Mouse (Mus musculus): ENCODE data around the gene Sigmar1. TPM values are rescaled to one million over a fixed set of nuclear protein-coding genes. Genes with fewer than 3 reads are reported as not detected.
A peak's percentile ranks its signal among the peaks of the same experiment; 100 is the strongest.
"Not testable (repeated sequence)": the region's sequence is repeated elsewhere in the genome, so short reads cannot be mapped to it uniquely, and the experiment has no call there.

The Sigmar1 gene
- 10 to 100 TPM; 77.4 to 80.1 TPM for total RNA-seq (2021)
- long read RNA-seq, experiment 1, transcript Sigmar1-203 (3 exons, 1,087 nt), result minor isoform, 6 of 113 reads
- long read RNA-seq, experiment 1, transcript Sigmar1-201 (4 exons, 1,640 nt), result major isoform, 77 of 113 reads
- long read RNA-seq, experiment 1, partial matches to known transcripts, result 5 of 113 reads
- long read RNA-seq, experiment 1, other reads (novel, unspliced or antisense), result 24 of 113 reads
- long read RNA-seq, experiment 2, transcript Sigmar1-201 (4 exons, 1,640 nt), result major isoform, 34 of 37 reads
- long read RNA-seq, experiment 2, partial matches to known transcripts, result 2 of 37 reads
- long read RNA-seq, experiment 2, other reads (novel, unspliced or antisense), result 1 of 37 reads

- peak; percentile 86 to 90 for DNase-seq
These were observed at the start of gene Sigmar1 for GRCm38 (mm10) chr4:41755338-41756305. Sigmar1 (minus strand) TSS chr4:41756157.

- not testable (repeated sequence) for DNase-seq
These were observed 27.2 kb upstream of the Sigmar1 start for GRCm38 (mm10) chr4:41783197-41783596.

GRCm38 (mm10) chr4:41782711-41783110 is 26.8 kb upstream of the Sigmar1 start:
- not testable (repeated sequence) for DNase-seq

- not testable (repeated sequence) for DNase-seq
These were observed 26.0 kb upstream of the Sigmar1 start for GRCm38 (mm10) chr4:41781748-41782485.

- not testable (repeated sequence) for DNase-seq
These were observed 25.3 kb upstream of the Sigmar1 start for GRCm38 (mm10) chr4:41781271-41781670.

- not testable (repeated sequence) for DNase-seq
These were observed 19.9 kb upstream of the Sigmar1 start for GRCm38 (mm10) chr4:41775840-41776239.

GRCm38 (mm10) chr4:41774506-41774905 is 18.5 kb upstream of the Sigmar1 start:
- not testable (repeated sequence) for DNase-seq

- peak; percentile 91 to 92 for DNase-seq
These were observed 18.0 kb upstream of the Sigmar1 start, which contains the start of gene Ccl27a for GRCm38 (mm10) chr4:41774002-41774401. Ccl27a (minus strand) TSS chr4:41774247.

- DNase-seq, result peak; percentile 82 to 88
These were observed 17.5 kb upstream of the Sigmar1 start for GRCm38 (mm10) chr4:41773502-41773901.

- not testable (repeated sequence) for DNase-seq
These were observed 17.0 kb upstream of the Sigmar1 start for GRCm38 (mm10) chr4:41772946-41773345.

GRCm38 (mm10) chr4:41767301-41767700 is 11.3 kb upstream of the Sigmar1 start:
- not testable (repeated sequence) for DNase-seq

GRCm38 (mm10) chr4:41763176-41763575 is 7.2 kb upstream of the Sigmar1 start:
- not testable (repeated sequence) for DNase-seq

- DNase-seq, result peak in 1 of 2 experiments; percentile 62
These were observed 6.7 kb upstream of the Sigmar1 start for GRCm38 (mm10) chr4:41762688-41763114.

- DNase-seq, result no peak
These were observed 6.2 kb upstream of the Sigmar1 start for GRCm38 (mm10) chr4:41762099-41762687.

GRCm38 (mm10) chr4:41761680-41762079 is 5.7 kb upstream of the Sigmar1 start:
- no peak for DNase-seq

GRCm38 (mm10) chr4:41760911-41761310 is 5.0 kb upstream of the Sigmar1 start:
- no peak for DNase-seq

GRCm38 (mm10) chr4:41760288-41760721 is 4.3 kb upstream of the Sigmar1 start:
- peak; percentile 96 for DNase-seq

- no peak for DNase-seq
These were observed 3.8 kb upstream of the Sigmar1 start for GRCm38 (mm10) chr4:41759656-41760287.

- peak; percentile 70 to 75 for DNase-seq
These were observed 3.2 kb upstream of the Sigmar1 start for GRCm38 (mm10) chr4:41759206-41759605.

- no peak for DNase-seq
These were observed 2.7 kb upstream of the Sigmar1 start for GRCm38 (mm10) chr4:41758701-41759100.

- peak in 1 of 2 experiments; percentile 28 for DNase-seq
These were observed 2.1 kb upstream of the Sigmar1 start for GRCm38 (mm10) chr4:41758021-41758420.
